Mouse (Mus musculus) forebrain, embryonic 13.5 days (tissue): Measurements from ENCODE around the gene Plcl2. TPM values are rescaled to one million over a fixed set of nuclear protein-coding genes. Genes with fewer than 3 reads are reported as not detected.
"Not testable (repeated sequence)": the region's sequence is repeated elsewhere in the genome, so short reads cannot be mapped to it uniquely, and the experiment has no call there.

ENCODE experiments used
- ATAC-seq: fragments of 200-750 bp; cut with Nextera tagmentation; 2 replicates; pipeline ENCODE4 v1.8.0; 2017
- H3K27ac ChIP-seq: fragments of 300-500 bp; sonication (generic); 2 replicates; pipeline ENCODE4 v1.5.1; 2015; ENCODE audit warnings: inconsistent platforms, mild to moderate bottlenecking, moderate library complexity
- H3K27me3 ChIP-seq: fragments of 300-500 bp; sonication (generic); 2 replicates; pipeline ENCODE4 v1.6.1; 2015; ENCODE audit warnings: mild to moderate bottlenecking, inconsistent platforms
- H3K36me3 ChIP-seq: fragments of 300-500 bp; sonication (generic); 2 replicates; pipeline ENCODE4 v1.6.1; 2015; ENCODE audit warnings: mild to moderate bottlenecking, inconsistent platforms; ENCODE audit not compliant: poor library complexity, severe bottlenecking
- H3K4me1 ChIP-seq: fragments of 300-500 bp; sonication (generic); 2 replicates; pipeline ENCODE4 v1.6.1; 2015; ENCODE audit warnings: inconsistent platforms
- H3K4me2 ChIP-seq: fragments of 300-500 bp; sonication (generic); 2 replicates; pipeline ENCODE4 v1.6.1; 2015; ENCODE audit warnings: inconsistent platforms, mild to moderate bottlenecking, moderate library complexity
- H3K4me3 ChIP-seq: fragments of 300-500 bp; sonication (generic); 2 replicates; pipeline ENCODE4 v1.5.1; 2015; ENCODE audit warnings: mild to moderate bottlenecking, inconsistent platforms
- H3K9ac ChIP-seq: fragments of 300-500 bp; sonication (generic); 2 replicates; pipeline ENCODE4 v1.6.1; 2015; ENCODE audit warnings: mild to moderate bottlenecking, inconsistent platforms
- H3K9me3 ChIP-seq: fragments of 300-500 bp; sonication (generic); replicated peaks from 2 replicates; pipeline ENCODE4 v1.6.1; 2016; ENCODE audit warnings: inconsistent platforms
- WGBS: fragments of 180-500 bp; shearing (Covaris S2); methylation state at CpG from one replicate; pipeline ENCODE4 v1.1.7; 2015; 5-methylcytosine and 5-hydroxymethylcytosine counted together
- polyA plus RNA-seq: library from polyadenylated mRNA; unstranded; fragments of >200 nt; fragmentation: Nextera tagmentation; extraction: Ambion mirVana; gene quantifications from 2 replicates; pipeline ENCODE4 v1.2.1, GENCODE M21; 2015

Plcl2 gene
- polyA plus RNA-seq, 1 experiment from 2014 or later = 5.7 TPM

- ATAC-seq = no peak
- no peak overlapping the region for H3K4me2 ChIP-seq
- 87% methylated on average over 12 of the region's 12 CpGs for WGBS
These were observed 48.5 kb downstream of the Plcl2 start for GRCm38 (mm10) chr17:50557566-50558238.

GRCm38 (mm10) chr17:50558239-50558625, 49.0 kb downstream of the Plcl2 start:
- Histone ChIP-seq H3K27me3 (no peaks in the 10 kb centered on the region), H3K4me3 (no peak overlapping the region), H3K4me1 (no peaks in the 10 kb centered on the region), H3K4me2 (no peak overlapping the region), H3K9me3 (no peaks in the 10 kb centered on the region), H3K36me3 (no peaks in the 10 kb centered on the region), H3K9ac (no peak overlapping the region), H3K27ac (no peak overlapping the region)
- 86% methylated on average over 4 of the region's 4 CpGs for WGBS
- no peak for ATAC-seq

More at GRCm38 (mm10) chr17:50557566-50558238, 48.5 kb downstream of the Plcl2 start:
- Histone ChIP-seq H3K4me3 (no peak overlapping the region), H3K27ac (no peak overlapping the region), H3K4me1 (no peaks in the 10 kb centered on the region), H3K9me3 (no peaks in the 10 kb centered on the region), H3K27me3 (no peaks in the 10 kb centered on the region), H3K36me3 (no peaks in the 10 kb centered on the region), H3K9ac (no peak overlapping the region)

- Histone ChIP-seq H3K27ac (no peak overlapping the region), H3K36me3 (no peaks in the 10 kb centered on the region), H3K9me3 (no peaks in the 10 kb centered on the region), H3K9ac (no peak overlapping the region), H3K4me3 (no peak overlapping the region), H3K4me1 (peaks cover 8% of the 10 kb centered on the region; the same call in 1 of the 2 replicates), H3K4me2 (no peak overlapping the region), H3K27me3 (no peaks in the 10 kb centered on the region)
- ATAC-seq = no peak
- 38% methylated on average over 8 of the region's 8 CpGs for WGBS
These were observed 56.3 kb downstream of the Plcl2 start for GRCm38 (mm10) chr17:50565376-50566123.

GRCm38 (mm10) chr17:50568846-50569245, 59.6 kb downstream of the Plcl2 start:
- WGBS = 95% methylated on average over 2 of the region's 2 CpGs
- Histone ChIP-seq H3K4me3 (no peak overlapping the region), H3K4me1 (peaks cover 8% of the 10 kb centered on the region; the same call in 1 of the 2 replicates), H3K9me3 (no peaks in the 10 kb centered on the region), H3K27ac (no peak overlapping the region), H3K9ac (no peak overlapping the region), H3K27me3 (no peaks in the 10 kb centered on the region), H3K4me2 (no peak overlapping the region), H3K36me3 (no peaks in the 10 kb centered on the region)
- no peak for ATAC-seq

GRCm38 (mm10) chr17:50570228-50570627, 61.0 kb downstream of the Plcl2 start:
- H3K4me1 ChIP-seq, ATAC-seq, H3K4me3 ChIP-seq, H3K9me3 ChIP-seq, H3K4me2 ChIP-seq, H3K36me3 ChIP-seq, H3K27ac ChIP-seq, H3K27me3 ChIP-seq, H3K9ac ChIP-seq: not testable (repeated sequence)
- 94% methylated on average over 5 of the region's 5 CpGs for WGBS

- WGBS = 77% methylated on average over 5 of the region's 5 CpGs
- Histone ChIP-seq H3K36me3 (no peaks in the 10 kb centered on the region), H3K4me3 (no peak overlapping the region), H3K27ac (no peak overlapping the region), H3K27me3 (no peaks in the 10 kb centered on the region), H3K4me2 (no peak overlapping the region), H3K9ac (no peak overlapping the region), H3K4me1 (peaks cover 2% of the 10 kb centered on the region; the same call in 1 of the 2 replicates), H3K9me3 (no peaks in the 10 kb centered on the region)
- ATAC-seq = no peak
These were observed 61.6 kb downstream of the Plcl2 start for GRCm38 (mm10) chr17:50570681-50571398.

- Histone ChIP-seq H3K4me3 (no peak overlapping the region), H3K9ac (no peak overlapping the region), H3K4me2 (no peak overlapping the region), H3K9me3 (no peaks in the 10 kb centered on the region), H3K4me1 (no peaks in the 10 kb centered on the region; the same call in 1 of the 2 replicates), H3K27ac (no peak overlapping the region), H3K27me3 (no peaks in the 10 kb centered on the region), H3K36me3 (no peaks in the 10 kb centered on the region)
- 93% methylated on average over 12 of the region's 12 CpGs for WGBS
- no peak for ATAC-seq
These were observed 65.0 kb downstream of the Plcl2 start for GRCm38 (mm10) chr17:50574161-50574560.

- Histone ChIP-seq H3K9me3 (no peaks in the 10 kb centered on the region), H3K27ac (no peak overlapping the region), H3K4me3 (no peak overlapping the region), H3K36me3 (no peaks in the 10 kb centered on the region), H3K9ac (no peak overlapping the region), H3K4me2 (no peak overlapping the region), H3K27me3 (no peaks in the 10 kb centered on the region), H3K4me1 (no peaks in the 10 kb centered on the region; the same call in 1 of the 2 replicates)
- no peak for ATAC-seq
- WGBS = 91% methylated on average over 3 of the region's 3 CpGs
These were observed 71.2 kb downstream of the Plcl2 start for GRCm38 (mm10) chr17:50580416-50580815.

GRCm38 (mm10) chr17:50586834-50587233, 77.6 kb downstream of the Plcl2 start:
- ATAC-seq = no peak
- no peak overlapping the region for H3K4me3 ChIP-seq

GRCm38 (mm10) chr17:50587941-50588340, 78.7 kb downstream of the Plcl2 start:
- Histone ChIP-seq H3K27me3 (no peaks in the 10 kb centered on the region), H3K36me3 (no peaks in the 10 kb centered on the region), H3K9ac (no peak overlapping the region), H3K9me3 (no peaks in the 10 kb centered on the region), H3K4me1 (no peaks in the 10 kb centered on the region), H3K27ac (no peak overlapping the region), H3K4me2 (no peak overlapping the region), H3K4me3 (no peak overlapping the region)
- 83% methylated on average over 3 of the region's 3 CpGs for WGBS
- ATAC-seq = no peak

More at GRCm38 (mm10) chr17:50586834-50587233, 77.6 kb downstream of the Plcl2 start:
- no peak overlapping the region for H3K4me2 ChIP-seq
- H3K36me3 ChIP-seq = no peaks in the 10 kb centered on the region
- H3K4me1 ChIP-seq = no peaks in the 10 kb centered on the region
- H3K27me3 ChIP-seq = no peaks in the 10 kb centered on the region
- no peak overlapping the region for H3K27ac ChIP-seq
- H3K9me3 ChIP-seq = no peaks in the 10 kb centered on the region
- H3K9ac ChIP-seq = no peak overlapping the region
- WGBS = 90% methylated on average over 5 of the region's 5 CpGs

GRCm38 (mm10) chr17:50600178-50600577, 91.0 kb downstream of the Plcl2 start:
- ATAC-seq = no peak
- H3K4me1 ChIP-seq = peaks cover 6% of the 10 kb centered on the region; the same call in 1 of the 2 replicates
- no peak overlapping the region for H3K4me2 ChIP-seq
- H3K4me3 ChIP-seq = no peak overlapping the region
- H3K36me3 ChIP-seq = no peaks in the 10 kb centered on the region
- no peak overlapping the region for H3K9ac ChIP-seq
- 78% methylated on average over 6 of the region's 6 CpGs for WGBS
- H3K27me3 ChIP-seq = no peaks in the 10 kb centered on the region
- H3K27ac ChIP-seq = no peak overlapping the region
- H3K9me3 ChIP-seq = no peaks in the 10 kb centered on the region

- WGBS = 92% methylated on average over 1 of the region's 1 CpGs
- peaks cover 6% of the 10 kb centered on the region; the same call in 1 of the 2 replicates for H3K4me1 ChIP-seq
- no peak overlapping the region for H3K9ac ChIP-seq
- no peaks in the 10 kb centered on the region for H3K36me3 ChIP-seq
- no peaks in the 10 kb centered on the region for H3K9me3 ChIP-seq
- no peak overlapping the region for H3K27ac ChIP-seq
- H3K27me3 ChIP-seq = no peaks in the 10 kb centered on the region
- no peak overlapping the region for H3K4me3 ChIP-seq
- H3K4me2 ChIP-seq = no peak overlapping the region
- ATAC-seq = no peak
These were observed 91.5 kb downstream of the Plcl2 start for GRCm38 (mm10) chr17:50600696-50601095.
